Mouse (Mus musculus): ENCODE results near the gene Cbr2. TPM values are rescaled to one million over a fixed set of nuclear protein-coding genes. Genes with fewer than 3 reads are reported as not detected.

Gene Cbr2
- total RNA-seq, 1 experiment from 2014 or later = not detected

DNA sequence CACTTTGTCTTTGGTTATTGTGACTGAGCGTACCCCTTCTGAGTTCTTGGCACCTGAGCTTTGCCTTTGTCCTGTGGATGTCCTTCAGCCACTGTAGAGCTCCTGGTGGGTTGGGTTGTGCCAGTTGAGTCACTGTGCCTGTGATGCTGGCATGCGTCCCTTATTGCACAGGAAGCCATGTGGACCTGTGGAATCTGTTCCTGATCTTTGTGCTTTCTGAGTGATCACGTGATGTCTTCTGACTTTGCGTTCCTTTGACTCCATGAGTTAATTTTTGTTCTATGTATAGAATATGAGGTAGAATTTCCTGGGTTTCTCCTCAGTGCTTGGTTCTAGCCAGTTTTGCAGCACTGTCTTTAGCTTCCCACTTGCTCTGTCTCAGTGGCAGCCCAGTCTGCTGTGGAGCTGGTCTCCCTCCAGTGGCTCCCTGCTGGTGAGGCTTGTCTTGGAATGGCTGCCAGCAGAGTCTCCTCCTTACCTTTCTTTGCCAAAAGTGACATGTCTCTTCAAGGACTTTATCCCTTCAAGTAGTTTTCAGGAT is 39.4 kb downstream of the Cbr2 start:
- no peak for ATAC-seq (replicated peaks; ENCODE audit: insufficient number of reproducible peaks, low FRiP score, low TSS enrichment, poor library complexity, severe bottlenecking)

DNA sequence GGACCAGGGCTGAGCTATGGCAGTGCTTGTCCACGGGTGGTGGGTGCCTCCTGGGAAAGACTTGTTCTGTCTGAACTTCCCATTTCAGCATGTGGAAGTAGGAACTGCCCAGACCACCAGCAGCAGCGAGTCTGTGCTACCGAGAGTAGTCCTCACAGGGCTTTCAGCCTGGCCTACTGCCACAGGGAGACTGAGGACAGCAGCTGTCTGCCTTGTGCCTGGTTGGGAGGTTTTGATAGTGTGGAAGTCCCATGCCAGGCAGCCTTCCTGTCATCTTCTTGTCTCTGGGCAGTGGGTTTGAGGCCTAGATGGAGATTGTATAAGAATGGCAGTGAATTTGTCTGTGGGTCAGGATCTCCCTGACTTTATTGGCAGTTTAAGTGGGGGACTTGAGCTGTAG is 42.5 kb downstream of the Cbr2 start:
- ATAC-seq (replicated peaks; ENCODE audit: insufficient number of reproducible peaks, low FRiP score, low TSS enrichment, poor library complexity, severe bottlenecking) = no peak

DNA sequence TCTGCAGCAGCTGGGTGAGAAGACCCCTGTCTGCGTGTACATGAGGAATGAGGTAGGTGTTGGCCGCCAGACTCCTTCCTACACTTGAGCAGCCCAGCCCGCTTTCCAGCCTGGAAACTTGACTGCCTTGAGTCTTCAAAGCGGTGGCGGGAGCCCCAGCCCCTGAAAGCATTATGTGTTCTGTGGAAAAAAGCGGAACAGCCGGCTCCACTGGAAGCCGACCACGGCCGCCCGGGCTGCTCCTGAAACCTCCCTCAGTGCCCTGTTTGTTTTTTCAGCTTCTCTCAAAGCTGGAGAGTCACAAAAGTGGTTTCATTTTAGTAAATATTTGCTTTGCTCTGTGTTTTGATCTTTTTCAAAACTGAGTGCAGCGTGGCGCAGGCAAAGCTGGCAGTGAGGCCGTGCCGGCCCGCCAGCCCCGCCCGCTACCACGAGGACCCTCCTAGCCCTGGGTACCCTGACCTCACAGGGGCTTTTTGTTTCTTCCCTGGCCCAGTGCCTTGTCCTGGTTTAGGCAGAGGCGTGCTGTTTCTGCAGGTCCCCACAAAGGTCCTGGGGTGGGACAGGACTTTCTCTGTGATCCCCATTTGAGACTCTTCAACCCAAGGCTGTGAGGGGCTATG is 45.2 kb downstream of the Cbr2 start:
- ATAC-seq (replicated peaks; ENCODE audit: insufficient number of reproducible peaks, low FRiP score, low TSS enrichment, poor library complexity, severe bottlenecking) = no peak

DNA sequence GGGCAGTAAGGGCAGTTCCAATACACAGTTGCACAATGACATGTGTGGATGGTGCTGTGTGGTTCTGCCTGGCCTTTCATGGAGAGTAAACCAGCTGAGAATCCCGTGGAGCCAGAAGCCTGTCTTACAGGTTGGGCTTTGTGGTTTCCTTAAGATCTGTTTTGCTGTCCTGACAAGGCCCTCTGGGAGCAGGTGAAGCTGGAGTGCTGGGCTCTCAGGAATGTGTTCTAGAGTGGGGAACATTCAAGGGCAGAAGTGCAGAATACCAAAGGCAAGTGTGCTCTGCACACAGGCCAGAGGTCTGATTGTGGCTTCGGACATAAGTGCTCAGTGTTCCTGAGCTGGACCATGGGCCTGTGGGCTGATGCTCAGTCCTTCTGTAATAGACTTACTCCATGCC is 47.3 kb downstream of the Cbr2 start:
- ATAC-seq (replicated peaks; ENCODE audit: insufficient number of reproducible peaks, low FRiP score, low TSS enrichment, poor library complexity, severe bottlenecking) = no peak

DNA sequence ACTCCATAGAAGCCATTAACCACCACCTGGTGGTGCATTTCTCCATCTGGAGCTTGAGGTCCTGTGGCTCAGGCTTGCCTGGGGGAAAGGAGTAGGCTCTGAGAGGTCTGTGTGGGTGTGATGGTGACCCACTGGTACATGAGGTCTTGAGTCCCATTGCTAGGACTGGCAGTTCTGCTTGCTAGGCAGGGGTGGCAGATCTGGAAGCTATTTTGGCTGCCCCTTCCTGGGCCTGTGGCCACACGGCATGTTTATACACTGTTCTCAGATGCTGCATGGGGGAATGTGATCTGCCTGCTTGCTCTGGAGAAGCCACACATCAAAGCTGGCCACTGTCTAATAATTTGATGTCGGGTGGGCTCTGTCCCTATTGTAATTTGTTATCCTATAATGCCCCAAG is 47.8 kb downstream of the Cbr2 start:
- ATAC-seq (replicated peaks; ENCODE audit: insufficient number of reproducible peaks, low FRiP score, low TSS enrichment, poor library complexity, severe bottlenecking) = no peak

DNA sequence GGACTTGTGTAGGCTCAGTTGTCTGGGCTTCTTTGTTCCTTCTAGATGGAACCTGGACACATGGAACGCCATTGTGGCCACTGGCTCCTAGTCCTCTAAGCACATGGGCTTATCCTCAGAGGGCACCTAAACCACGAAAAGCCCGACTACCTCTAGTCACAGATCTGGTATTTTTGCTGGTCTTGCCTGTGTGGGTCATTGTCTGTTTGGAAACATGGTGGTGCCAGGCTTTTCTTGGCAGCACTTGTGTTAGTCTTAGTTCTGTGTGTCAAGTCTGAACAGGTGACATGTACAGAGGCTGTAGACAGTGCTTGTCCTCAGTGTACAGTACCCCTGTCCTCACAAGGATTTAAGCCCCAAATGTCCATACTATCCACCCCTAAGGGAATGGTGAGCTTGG is 48.4 kb downstream of the Cbr2 start:
- ATAC-seq (replicated peaks; ENCODE audit: insufficient number of reproducible peaks, low FRiP score, low TSS enrichment, poor library complexity, severe bottlenecking) = no peak

DNA sequence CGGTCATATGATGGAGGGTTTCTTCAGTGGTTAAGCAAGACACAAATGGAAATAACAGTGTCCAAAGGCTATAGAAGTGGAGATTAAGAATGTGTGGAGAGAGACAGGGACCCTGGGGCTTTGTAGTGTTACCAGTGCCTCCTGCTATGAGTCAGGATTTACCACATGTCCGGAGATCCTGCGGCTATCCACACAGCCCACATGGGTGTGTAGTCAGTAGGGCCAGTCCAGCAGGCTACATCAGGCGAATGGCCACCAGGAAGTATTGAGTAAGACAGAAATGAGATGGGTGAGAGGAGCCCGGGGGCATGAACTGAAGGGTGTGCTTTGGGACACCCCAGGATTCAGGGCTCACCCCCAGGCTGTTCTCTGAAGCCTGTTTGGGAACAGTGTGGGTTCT is 49.2 kb downstream of the Cbr2 start:
- ATAC-seq (replicated peaks; ENCODE audit: insufficient number of reproducible peaks, low FRiP score, low TSS enrichment, poor library complexity, severe bottlenecking) = no peak

DNA sequence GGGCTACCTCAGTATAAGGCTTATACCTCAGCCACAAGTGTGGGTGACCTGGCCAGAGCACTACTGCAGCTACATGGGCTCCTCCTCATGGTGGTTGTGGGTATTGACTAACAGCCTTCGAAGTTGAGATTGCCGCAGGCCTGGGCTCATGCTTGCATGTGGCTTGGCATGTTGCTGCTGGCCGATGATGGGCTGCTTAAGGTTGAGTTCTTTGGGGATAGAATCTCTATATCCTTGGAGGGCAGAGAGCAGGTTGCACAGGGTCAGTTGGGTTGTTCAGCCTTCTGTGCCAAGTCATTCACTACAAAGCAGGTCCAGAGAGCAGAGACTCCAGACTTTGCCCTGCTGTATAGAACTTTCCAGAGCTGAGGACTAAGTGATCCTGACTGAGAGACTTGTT is 52.0 kb downstream of the Cbr2 start:
- ATAC-seq (replicated peaks; ENCODE audit: insufficient number of reproducible peaks, low FRiP score, low TSS enrichment, poor library complexity, severe bottlenecking) = peak; percentile 48; the same call in 1 of the 2 replicates

Other genes starting within 250 kb of the Cbr2 start
- gene Mrpl12, start 247.5 kb downstream of the Cbr2 start, total RNA-seq (2017) = 30.7 to 37.5 TPM (median 32.4 TPM) in 3 replicates
- gene Slc25a10, start 240.3 kb downstream of the Cbr2 start, total RNA-seq (2017) = 6.6 to 8.1 TPM (median 7.4 TPM) in 3 replicates
- not detected in 3 replicates for gene Gcgr, start 201.4 kb downstream of the Cbr2 start, total RNA-seq (2017)
- gene Mcrip1, start 182.4 kb downstream of the Cbr2 start, total RNA-seq (2017) = 13.8 to 21.9 TPM (median 16.9 TPM) in 3 replicates
- not detected in 3 replicates for gene Ppp1r27, start 181.0 kb downstream of the Cbr2 start, total RNA-seq (2017)
- 331 to 434 TPM (median 349 TPM) in 3 replicates for gene P4hb, start 158.9 kb downstream of the Cbr2 start, total RNA-seq (2017)
- 163 to 262 TPM (median 173 TPM) in 3 replicates for gene Arhgdia, start 150.5 kb downstream of the Cbr2 start, total RNA-seq (2017)
- gene Alyref, start 133.7 kb downstream of the Cbr2 start, total RNA-seq (2017) = 78.4 to 113 TPM (median 112 TPM) in 3 replicates
- gene Anapc11, start 133.7 kb downstream of the Cbr2 start, total RNA-seq (2017) = 18.5 to 31.2 TPM (median 26.5 TPM) in 3 replicates
- not detected in 3 replicates for gene Npb, start 123.6 kb downstream of the Cbr2 start, total RNA-seq (2017)
- 26.9 to 43.7 TPM (median 32.9 TPM) in 3 replicates for gene Pcyt2, start 114.2 kb downstream of the Cbr2 start, total RNA-seq (2017)
- gene Sirt7, start 106.9 kb downstream of the Cbr2 start, total RNA-seq (2017) = 131 to 192 TPM (median 132 TPM) in 3 replicates
- gene Mafg, start 98.5 kb downstream of the Cbr2 start, total RNA-seq (2017) = 28.8 to 34.0 TPM (median 33.8 TPM) in 3 replicates
- gene Pycr1, start 88.3 kb downstream of the Cbr2 start, total RNA-seq (2017) = 0.57 to 0.58 TPM in 2 of 3 replicates, not detected in the other
- gene Myadml2, start 84.0 kb downstream of the Cbr2 start, total RNA-seq (2017) = not detected in 3 replicates
- not detected in 3 replicates for gene Notum, start 70.9 kb downstream of the Cbr2 start, total RNA-seq (2017)
- 32.3 to 55.6 TPM (median 50.2 TPM) in 3 replicates for gene Aspscr1, start 59.1 kb downstream of the Cbr2 start, total RNA-seq (2017)
- gene Cenpx, start 18.4 kb downstream of the Cbr2 start, total RNA-seq (2017) = 27.0 to 58.3 TPM (median 41.9 TPM) in 3 replicates
- gene Lrrc45, start 18.2 kb downstream of the Cbr2 start, total RNA-seq (2017) = 39.7 to 45.3 TPM (median 41.0 TPM) in 3 replicates
- 7.1 to 9.7 TPM in 2 of 3 replicates, not detected in the other for gene Rac3, start 10.6 kb downstream of the Cbr2 start, total RNA-seq (2017)
- 14.8 to 32.2 TPM (median 23.8 TPM) in 3 replicates for gene Dcxr, start 4.8 kb downstream of the Cbr2 start, total RNA-seq (2017)
- gene Hmga1b, start 30.7 kb upstream of the Cbr2 start, total RNA-seq (2017) = 2.3 to 66.8 TPM (median 12.5 TPM) in 3 replicates
- 1.0 to 3.9 TPM (median 1.2 TPM) in 3 replicates for gene Rfng, start 52.1 kb upstream of the Cbr2 start, total RNA-seq (2017)
- 55.0 to 59.6 TPM (median 55.7 TPM) in 3 replicates for gene Gps1, start 52.2 kb upstream of the Cbr2 start, total RNA-seq (2017)
- 25.1 to 42.4 TPM (median 31.8 TPM) in 3 replicates for gene Dus1l, start 64.3 kb upstream of the Cbr2 start, total RNA-seq (2017)
- gene Fasn, start 92.4 kb upstream of the Cbr2 start, total RNA-seq (2017) = 13.2 to 26.4 TPM (median 13.5 TPM) in 3 replicates
- 0.39 to 0.57 TPM in 2 of 3 replicates, not detected in the other for gene Ccdc57, start 200.8 kb upstream of the Cbr2 start, total RNA-seq (2017)
- gene Slc16a3, start 216.4 kb upstream of the Cbr2 start, total RNA-seq (2017) = 74.0 to 101 TPM (median 95.1 TPM) in 3 replicates

Measured in monocyte, adult 5-6 weeks (primary cell).